Mouse (Mus musculus) heart, embryonic 13.5 days (tissue): Measurements from ENCODE around the gene Jph2. TPM values are rescaled to one million over a fixed set of nuclear protein-coding genes. Genes with fewer than 3 reads are reported as not detected.
A peak's percentile ranks its signal among the peaks of the same experiment; 100 is the strongest.

Experiments used
- ATAC-seq: fragments of 200-750 bp; cut with Nextera tagmentation; 2 replicates; pipeline ENCODE4 v1.8.0; 2017; ENCODE audit warnings: moderate TSS enrichment; ENCODE audit not compliant: insufficient number of reproducible peaks, low FRiP score, low TSS enrichment; ENCODE audit errors: extremely low read depth
- H3K27ac ChIP-seq: fragments of 300-500 bp; sonication (generic); replicated peaks from 2 replicates; pipeline ENCODE4 v1.5.1; 2015; ENCODE audit warnings: moderate library complexity, mild to moderate bottlenecking, inconsistent platforms
- H3K27me3 ChIP-seq: fragments of 300-500 bp; sonication (generic); replicated peaks from 2 replicates; pipeline ENCODE4 v1.6.1; 2015; ENCODE audit warnings: mild to moderate bottlenecking, inconsistent platforms
- H3K36me3 ChIP-seq: fragments of 300-500 bp; sonication (generic); 2 replicates; pipeline ENCODE4 v1.6.1; 2015; ENCODE audit warnings: mild to moderate bottlenecking, inconsistent platforms
- H3K4me1 ChIP-seq: fragments of 300-500 bp; sonication (generic); 2 replicates; pipeline ENCODE4 v1.6.1; 2015; ENCODE audit warnings: inconsistent platforms
- H3K4me2 ChIP-seq: fragments of 300-500 bp; sonication (generic); 2 replicates; pipeline ENCODE4 v1.6.1; 2015; ENCODE audit warnings: inconsistent platforms, mild to moderate bottlenecking, moderate library complexity
- H3K4me3 ChIP-seq: fragments of 300-500 bp; sonication (generic); 2 replicates; pipeline ENCODE4 v1.5.1; 2015; ENCODE audit warnings: moderate library complexity, mild to moderate bottlenecking, inconsistent platforms
- H3K9ac ChIP-seq: fragments of 300-500 bp; sonication (generic); 2 replicates; pipeline ENCODE4 v1.6.1; 2015; ENCODE audit warnings: inconsistent platforms, mild to moderate bottlenecking, moderate library complexity
- H3K9me3 ChIP-seq: fragments of 300-500 bp; sonication (generic); 2 replicates; pipeline ENCODE4 v1.6.1; 2016; ENCODE audit warnings: inconsistent platforms
- WGBS: fragments of 180-500 bp; shearing (Covaris S2); methylation state at CpG from one replicate; pipeline ENCODE4 v1.1.7; 2015; ENCODE audit warnings: mixed read lengths; 5-methylcytosine and 5-hydroxymethylcytosine counted together
- polyA plus RNA-seq: library from polyadenylated mRNA; unstranded; fragments of >200 nt; fragmentation: Nextera tagmentation; extraction: Ambion mirVana; gene quantifications from 2 replicates; pipeline ENCODE4 v1.2.1, GENCODE M21; 2015

Jph2 gene
- polyA plus RNA-seq, 1 experiment from 2014 or later = 41.5 TPM

DNA sequence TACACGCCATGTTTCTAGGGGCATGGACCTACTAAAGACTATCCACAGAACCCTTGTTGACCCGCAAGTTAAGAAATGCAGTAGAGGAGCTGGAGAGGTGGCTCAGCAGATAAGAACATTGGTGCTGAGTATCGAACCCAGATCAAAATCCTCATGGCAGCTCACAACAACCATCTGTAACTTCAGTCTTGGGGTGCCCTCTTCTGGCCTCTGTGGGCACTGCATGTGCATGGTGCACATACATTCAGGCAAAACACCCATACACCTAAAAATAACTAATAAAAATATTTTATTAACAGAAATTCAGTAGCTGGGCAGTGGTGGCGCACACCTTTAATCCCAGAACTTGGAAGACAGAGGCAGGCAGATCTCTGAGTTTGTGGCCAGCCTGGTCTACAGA, 54.1 kb downstream of the Jph2 start:
- H3K27me3 ChIP-seq = peaks cover 25% of the 10 kb centered on the region
- no peak for ATAC-seq
- WGBS = 85% methylated on average over 4 of the region's 4 CpGs
- no peak overlapping the region for H3K9ac ChIP-seq
- H3K4me1 ChIP-seq = peaks cover 72% of the 10 kb centered on the region
- H3K27ac ChIP-seq = no peak overlapping the region
- 0 out of 2 replicates have a peak, but pooled peaks cover 5% of the 10 kb centered on the region for H3K9me3 ChIP-seq
- H3K4me3 ChIP-seq = no peak overlapping the region
- H3K36me3 ChIP-seq = peaks cover 38% of the 10 kb centered on the region
- H3K4me2 ChIP-seq = no peak overlapping the region

DNA sequence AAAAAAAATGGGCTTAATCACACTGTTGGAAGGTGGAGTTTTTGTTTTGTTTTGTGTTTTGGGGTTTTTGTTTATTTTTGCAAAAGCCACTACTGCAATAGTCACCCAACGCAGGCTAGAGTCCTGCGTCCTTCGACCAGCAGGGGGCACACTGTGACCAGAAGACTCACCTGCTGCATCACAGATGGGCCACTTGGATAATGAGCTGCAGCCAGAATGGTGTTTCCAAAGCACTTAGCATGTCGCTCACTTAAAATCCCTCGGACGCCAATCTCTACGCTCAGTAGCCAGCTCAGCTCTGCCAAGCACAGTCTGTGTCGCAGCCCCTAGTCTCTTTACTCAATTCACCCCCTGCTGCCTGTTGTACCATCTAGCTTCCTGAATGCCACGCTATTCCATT, 57.5 kb downstream of the Jph2 start:
- no peak for ATAC-seq
- WGBS = 11% methylated on average over 9 of the region's 9 CpGs
- peak overlapping the region; percentile 52; the same call in 1 of the 2 replicates for H3K9ac ChIP-seq
- H3K36me3 ChIP-seq = peaks cover 68% of the 10 kb centered on the region
- peak overlapping the region; percentile 59 for H3K27ac ChIP-seq
- H3K4me1 ChIP-seq = peaks cover 41% of the 10 kb centered on the region
- no peak overlapping the region for H3K4me2 ChIP-seq
- 0 out of 2 replicates have a peak, but pooled peaks cover 5% of the 10 kb centered on the region for H3K9me3 ChIP-seq
- H3K4me3 ChIP-seq = no peak overlapping the region
- peaks cover 42% of the 10 kb centered on the region for H3K27me3 ChIP-seq

DNA sequence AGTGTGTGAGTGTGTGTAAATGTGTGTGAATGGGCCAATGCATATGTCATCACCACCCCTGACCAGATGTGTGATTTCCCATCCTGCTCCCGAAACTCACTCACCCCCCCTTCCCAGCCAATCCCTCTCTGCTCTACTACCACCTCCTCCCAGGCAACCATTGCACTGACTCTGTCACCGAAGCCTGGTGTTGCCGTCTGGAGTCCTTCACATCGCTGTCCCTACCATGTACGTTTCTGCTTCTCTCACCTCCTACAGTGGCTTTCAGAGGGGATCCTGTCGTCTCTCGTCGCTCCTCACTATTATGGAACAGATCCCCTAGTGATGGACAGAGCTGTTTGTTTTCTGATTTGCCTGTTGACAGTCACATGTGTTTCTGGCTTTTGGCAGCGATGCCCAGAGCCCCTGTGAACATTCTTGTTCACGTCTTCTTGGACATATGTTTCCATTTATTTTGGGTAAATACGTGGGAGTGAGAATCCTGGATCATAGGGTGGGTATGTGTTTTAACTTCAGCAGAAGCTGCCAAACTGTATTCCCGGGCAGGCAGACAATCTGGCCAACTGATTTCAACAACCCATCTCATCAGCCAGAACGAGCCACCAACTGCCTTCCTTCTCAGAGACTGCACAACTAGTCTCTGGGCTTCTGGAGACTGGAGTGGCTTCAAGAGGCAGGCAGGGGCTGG, 65.3 kb downstream of the Jph2 start:
- 31% methylated on average over 13 of the region's 13 CpGs for WGBS
- peak overlapping the region; percentile 50; the same call in 1 of the 2 replicates for H3K27ac ChIP-seq
- no peak overlapping the region for H3K4me2 ChIP-seq
- H3K4me3 ChIP-seq = no peak overlapping the region
- peak overlapping the region; percentile 56; the same call in 1 of the 2 replicates for H3K9ac ChIP-seq
- H3K27me3 ChIP-seq = peaks cover 10% of the 10 kb centered on the region; the same call in 1 of the 2 replicates
- no peaks in the 10 kb centered on the region for H3K9me3 ChIP-seq
- no peak for ATAC-seq
- peaks cover 34% of the 10 kb centered on the region for H3K36me3 ChIP-seq
- H3K4me1 ChIP-seq = peaks cover 17% of the 10 kb centered on the region

DNA sequence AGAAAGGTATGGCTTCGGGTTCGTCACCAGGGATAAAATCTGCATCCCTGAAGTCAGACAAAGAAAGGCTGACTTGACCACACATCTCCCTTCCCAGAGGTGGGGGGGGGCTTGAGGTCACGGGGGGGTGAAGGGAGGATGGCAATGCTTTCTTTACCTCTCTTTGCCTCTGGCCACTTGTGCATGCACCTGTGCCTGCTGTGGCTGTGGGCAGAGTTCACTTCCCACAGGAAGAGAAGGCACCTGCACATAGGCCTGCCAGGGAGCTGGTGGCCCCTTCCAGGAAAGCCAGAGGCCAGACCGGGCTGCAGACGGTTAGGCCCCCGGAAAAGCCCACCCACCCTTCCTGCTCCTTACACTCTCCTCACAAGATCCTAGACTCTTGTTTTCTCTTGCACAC, 66.4 kb downstream of the Jph2 start:
- ATAC-seq = no peak
- Histone ChIP-seq H3K27me3 (peaks cover 5% of the 10 kb centered on the region; the same call in 1 of the 2 replicates), H3K9me3 (no peaks in the 10 kb centered on the region), H3K27ac (no peak overlapping the region), H3K4me3 (no peak overlapping the region), H3K4me2 (no peak overlapping the region), H3K9ac (no peak overlapping the region), H3K4me1 (peaks cover 17% of the 10 kb centered on the region), H3K36me3 (peaks cover 23% of the 10 kb centered on the region)
- WGBS = 72% methylated on average over 6 of the region's 6 CpGs

DNA sequence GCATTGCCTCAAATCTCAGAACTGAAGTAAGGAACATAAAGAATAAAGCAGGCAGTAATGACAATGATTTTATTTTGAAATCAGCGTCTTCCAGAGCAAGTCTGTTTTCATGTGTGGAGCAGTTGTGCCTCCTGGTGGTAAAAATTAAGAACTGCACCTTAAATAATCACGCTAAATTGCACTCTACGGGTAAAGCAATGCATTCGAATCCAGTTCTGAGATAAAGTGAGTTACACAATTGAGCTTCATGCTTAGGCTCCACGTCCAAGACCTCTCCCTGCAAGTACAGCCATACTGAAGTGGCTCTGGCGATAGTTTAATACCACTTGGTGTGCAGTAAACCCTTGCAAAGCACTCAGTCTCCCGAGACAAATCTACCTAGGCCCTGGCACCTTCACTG, 67.1 kb downstream of the Jph2 start:
- no peak overlapping the region for H3K4me2 ChIP-seq
- no peak overlapping the region for H3K27ac ChIP-seq
- H3K4me1 ChIP-seq = peaks cover 17% of the 10 kb centered on the region
- WGBS = 25% methylated on average over 7 of the region's 7 CpGs
- H3K27me3 ChIP-seq = peaks cover 5% of the 10 kb centered on the region; the same call in 1 of the 2 replicates
- no peaks in the 10 kb centered on the region for H3K9me3 ChIP-seq
- ATAC-seq = no peak
- no peak overlapping the region for H3K4me3 ChIP-seq
- H3K9ac ChIP-seq = no peak overlapping the region
- H3K36me3 ChIP-seq = peaks cover 16% of the 10 kb centered on the region

DNA sequence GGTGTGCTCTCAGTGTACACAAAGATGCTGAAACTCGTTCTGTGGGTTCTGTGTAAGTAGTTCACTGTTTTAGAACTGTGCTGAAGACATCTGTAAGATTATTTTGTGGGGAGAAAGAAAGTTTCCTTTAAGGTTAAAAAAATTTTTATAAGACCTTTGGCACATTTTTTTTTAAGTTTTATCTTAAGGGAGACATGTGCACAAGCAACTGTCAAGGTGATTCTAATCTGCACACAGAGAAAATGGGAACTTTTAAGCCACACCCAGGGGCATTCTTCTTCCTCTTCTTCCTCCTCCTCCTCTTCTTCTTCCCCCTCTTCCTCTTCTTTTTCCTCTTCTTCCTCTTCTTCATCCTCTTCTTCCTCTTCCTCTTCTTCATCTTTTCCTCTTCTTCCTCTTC, 74.6 kb downstream of the Jph2 start:
- H3K9me3 ChIP-seq = no peaks in the 10 kb centered on the region
- H3K9ac ChIP-seq = no peak overlapping the region
- 50% methylated on average over 1 of the region's 1 CpGs for WGBS
- no peaks in the 10 kb centered on the region for H3K36me3 ChIP-seq
- H3K4me3 ChIP-seq = no peak overlapping the region
- no peaks in the 10 kb centered on the region for H3K4me1 ChIP-seq
- no peak for ATAC-seq
- H3K27ac ChIP-seq = no peak overlapping the region
- H3K27me3 ChIP-seq = peaks cover 14% of the 10 kb centered on the region; the same call in 1 of the 2 replicates
- H3K4me2 ChIP-seq = no peak overlapping the region

DNA sequence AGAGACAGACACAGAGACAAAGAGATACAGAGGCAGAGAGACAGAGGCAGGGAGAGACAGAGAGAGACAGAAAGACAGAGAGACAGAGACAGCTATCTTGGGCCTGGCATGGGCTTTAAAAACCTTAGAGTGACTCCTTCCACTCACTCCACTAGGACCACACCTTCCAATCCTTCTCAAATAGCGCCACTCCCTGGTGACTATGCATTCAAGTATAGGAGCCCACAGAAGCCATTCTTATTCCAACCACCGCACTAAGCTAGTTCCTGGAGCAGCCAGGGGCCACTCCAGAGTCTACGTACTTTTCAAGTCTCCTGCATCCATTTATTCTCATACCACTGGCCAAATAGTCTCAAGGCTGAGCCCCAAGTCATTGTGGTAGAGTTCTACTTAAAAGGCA, 79.0 kb downstream of the Jph2 start:
- WGBS = 79% methylated on average over 3 of the region's 3 CpGs
- H3K27me3 ChIP-seq = peaks cover 14% of the 10 kb centered on the region; the same call in 1 of the 2 replicates
- no peak overlapping the region for H3K9ac ChIP-seq
- H3K4me1 ChIP-seq = no peaks in the 10 kb centered on the region
- no peak overlapping the region for H3K4me3 ChIP-seq
- H3K9me3 ChIP-seq = no peaks in the 10 kb centered on the region
- H3K27ac ChIP-seq = no peak overlapping the region
- peaks cover 2% of the 10 kb centered on the region; the same call in 1 of the 2 replicates for H3K36me3 ChIP-seq
- no peak overlapping the region for H3K4me2 ChIP-seq
- no peak for ATAC-seq

DNA sequence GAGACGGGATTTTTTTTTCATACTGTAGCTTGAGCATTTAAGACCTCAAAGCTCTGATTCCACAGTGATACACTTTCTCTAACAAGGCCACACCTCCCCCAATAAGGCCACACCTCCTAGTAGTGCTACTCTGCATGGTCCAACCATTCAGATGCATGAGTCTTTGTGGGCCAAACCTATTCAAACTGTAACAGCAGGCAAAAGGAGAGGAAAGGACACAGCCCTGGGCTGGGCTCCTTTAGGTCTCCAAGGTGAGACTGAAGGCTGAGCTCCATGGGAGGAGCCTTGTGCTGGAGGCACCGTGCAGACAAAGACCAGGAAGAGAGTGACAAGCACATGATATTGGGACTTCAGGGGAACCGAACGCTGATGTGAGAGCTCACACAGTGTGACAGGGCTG, 80.5 kb downstream of the Jph2 start:
- no peaks in the 10 kb centered on the region for H3K9me3 ChIP-seq
- no peak overlapping the region for H3K4me3 ChIP-seq
- H3K36me3 ChIP-seq = peaks cover 2% of the 10 kb centered on the region; the same call in 1 of the 2 replicates
- no peak for ATAC-seq
- no peak overlapping the region for H3K4me2 ChIP-seq
- no peak overlapping the region for H3K9ac ChIP-seq
- H3K4me1 ChIP-seq = no peaks in the 10 kb centered on the region
- 64% methylated on average over 4 of the region's 4 CpGs for WGBS
- H3K27ac ChIP-seq = no peak overlapping the region
- H3K27me3 ChIP-seq = peaks cover 14% of the 10 kb centered on the region; the same call in 1 of the 2 replicates

DNA sequence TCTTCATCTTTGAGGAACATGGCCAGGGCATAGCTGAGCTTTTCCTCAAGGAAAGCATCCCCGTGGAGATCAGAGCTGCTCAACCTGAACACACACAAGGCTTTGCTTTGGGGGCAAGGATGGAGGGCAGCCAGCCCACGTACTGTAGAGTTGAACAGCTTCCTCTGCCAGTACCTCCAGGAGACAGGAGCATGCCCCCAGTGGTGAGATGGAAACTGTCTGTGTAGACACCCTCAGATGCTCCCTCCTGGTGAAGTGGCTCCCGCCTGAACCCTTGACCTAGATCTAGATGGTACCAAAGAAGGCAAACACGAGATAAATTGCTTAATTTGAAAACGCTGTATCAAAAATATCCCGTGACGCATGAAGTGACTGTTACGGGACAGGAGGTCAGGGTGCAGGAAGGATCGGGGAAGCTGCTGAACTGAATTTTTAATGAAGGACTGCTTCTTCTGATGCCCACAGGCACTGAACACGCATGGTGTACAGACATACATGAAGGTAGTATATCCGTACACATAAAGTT, 87.6 kb downstream of the Jph2 start:
- no peak overlapping the region for H3K4me3 ChIP-seq
- H3K4me1 ChIP-seq = 0 out of 2 replicates have a peak, but pooled peaks cover 4% of the 10 kb centered on the region
- H3K9me3 ChIP-seq = no peaks in the 10 kb centered on the region
- H3K4me2 ChIP-seq = no peak overlapping the region
- no peak overlapping the region for H3K9ac ChIP-seq
- 68% methylated on average over 11 of the region's 11 CpGs for WGBS
- ATAC-seq = no peak
- no peak overlapping the region for H3K27ac ChIP-seq
- H3K27me3 ChIP-seq = no peaks in the 10 kb centered on the region
- no peaks in the 10 kb centered on the region for H3K36me3 ChIP-seq

DNA sequence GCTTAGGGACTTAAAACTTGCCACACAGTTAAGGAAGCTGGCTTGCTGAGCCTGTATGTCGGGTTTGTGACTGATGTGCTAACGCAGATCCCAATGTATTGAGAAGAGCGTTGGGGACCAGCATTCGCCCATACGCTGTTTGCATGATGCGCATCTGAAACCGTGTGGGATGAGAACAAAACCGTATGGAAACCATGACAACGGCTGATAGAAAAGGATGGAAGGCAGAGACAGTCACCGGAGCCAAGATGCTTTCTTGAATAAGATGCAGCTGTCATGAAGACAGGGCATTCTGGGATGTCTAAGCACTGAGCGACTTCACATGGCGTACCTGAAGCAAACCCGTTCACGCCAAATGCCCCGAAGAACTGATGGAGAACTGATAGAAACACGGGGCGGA, 88.4 kb downstream of the Jph2 start:
- H3K9me3 ChIP-seq = no peaks in the 10 kb centered on the region
- WGBS = 86% methylated on average over 17 of the region's 17 CpGs
- no peak overlapping the region for H3K4me2 ChIP-seq
- H3K36me3 ChIP-seq = no peaks in the 10 kb centered on the region
- H3K4me3 ChIP-seq = no peak overlapping the region
- H3K27ac ChIP-seq = no peak overlapping the region
- H3K27me3 ChIP-seq = no peaks in the 10 kb centered on the region
- no peak overlapping the region for H3K9ac ChIP-seq
- 0 out of 2 replicates have a peak, but pooled peaks cover 4% of the 10 kb centered on the region for H3K4me1 ChIP-seq
- ATAC-seq = no peak

DNA sequence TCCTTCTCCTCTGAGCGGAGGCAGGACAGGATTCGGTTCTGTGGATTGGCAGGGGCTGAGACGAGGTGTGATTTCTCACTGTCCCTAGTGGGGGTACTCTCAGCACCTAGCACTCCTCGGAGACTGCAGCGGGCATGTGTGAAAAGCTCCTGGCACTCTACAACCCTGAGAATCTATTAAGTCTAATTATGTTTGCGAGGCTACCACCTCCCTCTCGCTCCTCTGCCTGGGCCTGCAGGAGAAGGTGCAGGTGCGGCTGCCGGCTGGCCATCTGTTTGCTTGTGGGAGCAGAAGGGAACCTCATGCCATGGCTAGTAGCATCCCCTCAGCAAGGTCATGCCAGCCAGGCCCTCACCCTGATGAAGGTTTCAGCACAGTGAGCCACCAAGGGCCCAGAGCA, 94.8 kb downstream of the Jph2 start:
- Histone ChIP-seq H3K27ac (no peak overlapping the region), H3K36me3 (no peaks in the 10 kb centered on the region), H3K9me3 (no peaks in the 10 kb centered on the region), H3K9ac (no peak overlapping the region), H3K27me3 (no peaks in the 10 kb centered on the region), H3K4me1 (no peaks in the 10 kb centered on the region), H3K4me3 (no peak overlapping the region), H3K4me2 (no peak overlapping the region)
- WGBS = 43% methylated on average over 9 of the region's 9 CpGs
- ATAC-seq = no peak

DNA sequence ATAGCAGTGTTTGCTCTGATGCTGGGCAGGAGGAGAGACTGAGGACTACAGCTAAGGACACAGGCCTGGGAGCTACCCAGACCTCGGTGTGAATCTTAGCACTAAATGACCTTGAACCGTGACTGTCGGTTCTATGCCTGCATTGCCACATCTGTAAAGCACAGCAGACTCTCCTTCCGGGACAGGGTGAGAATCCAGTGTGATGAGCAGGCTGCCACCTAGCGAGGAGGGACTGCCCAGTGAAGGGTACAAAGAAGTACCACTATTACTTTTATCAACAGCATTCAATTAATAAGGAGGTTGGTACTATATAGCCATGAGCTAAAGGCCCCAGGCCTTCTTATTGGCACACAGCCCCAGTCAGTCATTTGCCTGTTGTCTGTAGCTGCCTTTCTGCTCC, 96.2 kb downstream of the Jph2 start:
- Histone ChIP-seq H3K4me2 (no peak overlapping the region), H3K4me3 (no peak overlapping the region), H3K27ac (no peak overlapping the region), H3K36me3 (no peaks in the 10 kb centered on the region), H3K4me1 (no peaks in the 10 kb centered on the region), H3K9ac (no peak overlapping the region), H3K9me3 (no peaks in the 10 kb centered on the region), H3K27me3 (no peaks in the 10 kb centered on the region; the same call in 1 of the 2 replicates)
- ATAC-seq = no peak
- WGBS = 33% methylated on average over 5 of the region's 5 CpGs
